Mouse (Mus musculus): ENCODE results near the gene Cdk17.

GRCm38 (mm10) chr10:93123310-93123709, 37.4 kb upstream of the Cdk17 start:
- no peak for TF ChIP-seq CTCF (IDR thresholded peaks at IDR 0.05; ENCODE audit: low read depth, low read length)
- no peak for TF ChIP-seq POLR2A (IDR thresholded peaks at IDR 0.05; ENCODE audit: borderline replicate concordance, low read depth, low read length)

Data from bone marrow macrophage, adult 2 months (primary cell).